Mouse (Mus musculus) forebrain, embryonic 11.5 days (tissue): ENCODE measurements at regions not wholly inside any gene's neighbourhood (a gene's known extent, or its start where the extent isn't known, plus 50 kb on each side); places are given as distances from the start of the nearest gene placed in this dataset.
"Not testable (repeated sequence)": the region's sequence is repeated elsewhere in the genome, so short reads cannot be mapped to it uniquely, and the experiment has no call there.

Source experiments
- ATAC-seq: fragments of 200-750 bp; cut with Nextera tagmentation; replicated peaks from 2 replicates; pipeline ENCODE4 v1.8.0; 2017; ENCODE audit warnings: moderate TSS enrichment; ENCODE audit not compliant: low FRiP score
- DNase-seq: peaks from one replicate; pipeline ENCODE4 v3.0.0-alpha.2; 2017; ENCODE audit warnings: low spot score
- H3K27ac ChIP-seq: fragments of 300-500 bp; sonication (generic); 2 replicates; pipeline ENCODE4 v1.5.1; 2014; ENCODE audit warnings: low read depth, low read length
- H3K27me3 ChIP-seq: fragments of 300-500 bp; sonication (generic); 2 replicates; pipeline ENCODE4 v1.6.1; 2014; ENCODE audit warnings: mild to moderate bottlenecking, low read length, mixed read lengths; ENCODE audit not compliant: control insufficient read depth, insufficient read depth
- H3K36me3 ChIP-seq: fragments of 300-500 bp; sonication (generic); 2 replicates; pipeline ENCODE4 v1.6.1; 2014; ENCODE audit warnings: mild to moderate bottlenecking, low read length, moderate library complexity, mixed read lengths; ENCODE audit not compliant: control insufficient read depth, insufficient read depth
- H3K4me1 ChIP-seq: fragments of 300-500 bp; sonication (generic); replicated peaks from 2 replicates; pipeline ENCODE4 v1.6.1; 2014; ENCODE audit warnings: low read length, mixed read lengths; ENCODE audit not compliant: control insufficient read depth, insufficient read depth
- H3K4me2 ChIP-seq: fragments of 300-500 bp; sonication (generic); 2 replicates; pipeline ENCODE4 v1.6.1; 2014; ENCODE audit warnings: low read depth, mild to moderate bottlenecking, low read length, moderate library complexity, mixed read lengths; ENCODE audit not compliant: severe bottlenecking
- H3K4me3 ChIP-seq: fragments of 300-500 bp; sonication (generic); 2 replicates; pipeline ENCODE4 v1.5.1; 2014; ENCODE audit warnings: low read depth, low read length
- H3K9ac ChIP-seq: fragments of 300-500 bp; sonication (generic); 2 replicates; pipeline ENCODE4 v1.6.1; 2014; ENCODE audit warnings: low read length
- H3K9me3 ChIP-seq: fragments of 300-500 bp; sonication (generic); 2 replicates; pipeline ENCODE4 v1.6.1; 2016; ENCODE audit warnings: low read length, mixed read lengths; ENCODE audit not compliant: control insufficient read depth
- WGBS: fragments of 180-500 bp; shearing (Covaris S2); extraction: QIAGEN DNeasy Blood & Tissue Kit; methylation state at CpG from one replicate; pipeline ENCODE4 v1.1.7; 2014; 5-methylcytosine and 5-hydroxymethylcytosine counted together

- no peaks in the 10 kb centered on the region for H3K27me3 ChIP-seq
- WGBS = 78% methylated on average over 8 of the region's 8 CpGs
- H3K36me3 ChIP-seq = no peaks in the 10 kb centered on the region
- H3K9me3 ChIP-seq = no peaks in the 10 kb centered on the region
- no peak overlapping the region for H3K27ac ChIP-seq
- no peak overlapping the region for H3K4me3 ChIP-seq
- ATAC-seq (no peak), DNase-seq (no peak)
- H3K9ac ChIP-seq = no peak overlapping the region
- H3K4me2 ChIP-seq = no peak overlapping the region
- no peaks in the 10 kb centered on the region; the same call in 1 of the 2 replicates for H3K4me1 ChIP-seq
Observed at GRCm38 (mm10) chr8:103741395-103741794, 360.0 kb upstream of the Cdh5 start.

DNA sequence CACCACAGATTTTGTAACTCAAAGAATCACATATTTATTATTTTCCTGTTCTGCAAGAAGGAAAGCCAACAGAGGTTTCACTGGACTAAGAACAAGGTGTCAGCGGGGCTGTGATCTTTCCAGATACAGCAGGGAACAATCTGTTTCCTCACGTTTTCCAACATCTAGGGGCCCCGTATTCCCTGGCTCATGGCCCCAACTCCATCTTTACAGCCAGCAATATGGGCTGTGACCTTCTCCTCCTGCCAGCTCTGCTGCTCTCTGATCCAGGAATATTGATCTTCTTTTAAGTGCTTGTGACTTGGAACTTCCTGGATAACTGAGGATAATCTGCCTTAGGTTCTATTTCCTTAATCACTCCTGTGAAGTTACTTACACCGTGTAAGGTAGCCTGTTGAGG lies 352.7 kb upstream of the Cdh5 start:
- Histone ChIP-seq H3K9me3 (no peaks in the 10 kb centered on the region), H3K4me1 (0 out of 2 replicates have a peak, but pooled peaks cover 4% of the 10 kb centered on the region), H3K9ac (no peak overlapping the region), H3K27me3 (no peaks in the 10 kb centered on the region), H3K4me3 (no peak overlapping the region), H3K36me3 (no peaks in the 10 kb centered on the region), H3K4me2 (no peak overlapping the region), H3K27ac (no peak overlapping the region)
- WGBS = 91% methylated on average over 4 of the region's 4 CpGs
- DNase-seq = no peak
- no peak for ATAC-seq

- H3K27me3 ChIP-seq = no peaks in the 10 kb centered on the region
- no peak overlapping the region for H3K4me2 ChIP-seq
- H3K4me1 ChIP-seq = 0 out of 2 replicates have a peak, but pooled peaks cover 4% of the 10 kb centered on the region
- H3K9ac ChIP-seq = no peak overlapping the region
- no peak; the same call in 1 of the 2 replicates for ATAC-seq
- DNase-seq = peak; percentile 49
- H3K4me3 ChIP-seq = no peak overlapping the region
- H3K9me3 ChIP-seq = no peaks in the 10 kb centered on the region
- no peak overlapping the region for H3K27ac ChIP-seq
- H3K36me3 ChIP-seq = no peaks in the 10 kb centered on the region
- 42% methylated on average over 12 of the region's 12 CpGs for WGBS
Observed at GRCm38 (mm10) chr8:103750278-103751097, 350.9 kb upstream of the Cdh5 start.

GRCm38 (mm10) chr8:103751161-103751560 lies 350.3 kb upstream of the Cdh5 start:
- no peak overlapping the region for H3K27ac ChIP-seq
- H3K9ac ChIP-seq = no peak overlapping the region
- H3K4me3 ChIP-seq = no peak overlapping the region
- H3K36me3 ChIP-seq = no peaks in the 10 kb centered on the region
- H3K4me1 ChIP-seq = 0 out of 2 replicates have a peak, but pooled peaks cover 4% of the 10 kb centered on the region
- H3K27me3 ChIP-seq = no peaks in the 10 kb centered on the region
- no peak for ATAC-seq
- WGBS = 79% methylated on average over 2 of the region's 2 CpGs
- DNase-seq = peak; percentile 29
- H3K4me2 ChIP-seq = no peak overlapping the region
- no peaks in the 10 kb centered on the region for H3K9me3 ChIP-seq

- no peak overlapping the region for H3K27ac ChIP-seq
- WGBS = 79% methylated on average over 1 of the region's 1 CpGs
Observed at GRCm38 (mm10) chr8:103763821-103764220, 337.6 kb upstream of the Cdh5 start.

GRCm38 (mm10) chr8:103779658-103780057 lies 321.8 kb upstream of the Cdh5 start:
- H3K4me3 ChIP-seq = no peak overlapping the region
- DNase-seq (no peak), ATAC-seq (no peak)
- no peaks in the 10 kb centered on the region for H3K36me3 ChIP-seq
- no peak overlapping the region for H3K4me2 ChIP-seq
- H3K9me3 ChIP-seq = no peaks in the 10 kb centered on the region
- H3K4me1 ChIP-seq = no peaks in the 10 kb centered on the region
- no peak overlapping the region for H3K27ac ChIP-seq
- H3K27me3 ChIP-seq = no peaks in the 10 kb centered on the region
- H3K9ac ChIP-seq = no peak overlapping the region
- 87% methylated on average over 6 of the region's 6 CpGs for WGBS

More at GRCm38 (mm10) chr8:103763821-103764220, 337.6 kb upstream of the Cdh5 start:
- H3K9ac ChIP-seq = no peak overlapping the region
- no peaks in the 10 kb centered on the region for H3K9me3 ChIP-seq
- H3K4me1 ChIP-seq = no peaks in the 10 kb centered on the region
- no peak for DNase-seq
- H3K4me3 ChIP-seq = no peak overlapping the region
- no peak overlapping the region for H3K4me2 ChIP-seq
- H3K27me3 ChIP-seq = no peaks in the 10 kb centered on the region
- no peaks in the 10 kb centered on the region for H3K36me3 ChIP-seq
- no peak for ATAC-seq

- Histone ChIP-seq H3K4me2 (no peak overlapping the region), H3K4me1 (no peaks in the 10 kb centered on the region), H3K27ac (no peak overlapping the region), H3K27me3 (no peaks in the 10 kb centered on the region), H3K4me3 (no peak overlapping the region), H3K9me3 (no peaks in the 10 kb centered on the region), H3K36me3 (no peaks in the 10 kb centered on the region), H3K9ac (no peak overlapping the region)
- 79% methylated on average over 3 of the region's 3 CpGs for WGBS
- no peak for ATAC-seq
- DNase-seq = no peak
Observed at GRCm38 (mm10) chr8:103788308-103788707, 313.1 kb upstream of the Cdh5 start.

GRCm38 (mm10) chr8:103793331-103793730 lies 308.1 kb upstream of the Cdh5 start:
- WGBS = 95% methylated on average over 1 of the region's 1 CpGs
- no peak overlapping the region for H3K4me2 ChIP-seq

DNA sequence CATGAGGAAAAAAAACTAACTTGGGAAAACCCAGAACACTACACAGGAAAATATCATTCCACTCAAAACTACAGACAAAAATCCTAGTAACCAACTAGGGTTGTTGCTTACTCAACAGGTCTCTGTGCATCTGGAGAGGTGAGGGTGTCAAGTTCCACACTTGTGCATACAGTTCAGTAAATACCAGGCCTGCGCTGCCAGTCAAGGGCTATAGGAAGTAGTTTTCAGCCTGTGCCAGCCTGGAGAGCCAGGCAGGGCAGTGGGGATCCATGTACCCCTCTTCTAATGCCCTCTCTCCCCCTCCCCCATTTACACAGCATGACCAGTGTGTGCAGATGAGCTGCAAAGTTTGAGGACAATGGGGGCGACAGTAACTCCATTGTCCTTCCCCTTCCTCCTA lies 302.8 kb upstream of the Cdh5 start:
- not testable (repeated sequence) for H3K9me3 ChIP-seq, H3K4me2 ChIP-seq, H3K27ac ChIP-seq, H3K36me3 ChIP-seq, H3K4me3 ChIP-seq, ATAC-seq, DNase-seq, H3K27me3 ChIP-seq, H3K4me1 ChIP-seq, H3K9ac ChIP-seq
- WGBS = 75% methylated on average over 2 of the region's 2 CpGs

More at GRCm38 (mm10) chr8:103793331-103793730, 308.1 kb upstream of the Cdh5 start:
- Histone ChIP-seq H3K36me3 (no peaks in the 10 kb centered on the region), H3K4me3 (no peak overlapping the region), H3K27me3 (no peaks in the 10 kb centered on the region), H3K4me1 (no peaks in the 10 kb centered on the region), H3K27ac (no peak overlapping the region), H3K9ac (no peak overlapping the region), H3K9me3 (no peaks in the 10 kb centered on the region)
- ATAC-seq (no peak), DNase-seq (no peak)
